Mouse (Mus musculus) CH12.LX (cell line): ENCODE measurements at regions not wholly inside any gene's neighbourhood (a gene's known extent, or its start where the extent isn't known, plus 50 kb on each side); places are given as distances from the start of the nearest gene placed in this dataset.

ENCODE experiments used
- DNase-seq: peaks from one replicate; pipeline ENCODE4 v3.0.0-alpha.2; 2013; ENCODE audit errors: extremely low read depth
- H3K27ac ChIP-seq: 2 replicates; pipeline ENCODE4 v1.5.1; 2012; ENCODE audit warnings: low read depth, mild to moderate bottlenecking, control low read depth, moderate library complexity; ENCODE audit not compliant: insufficient read depth
- H3K27me3 ChIP-seq: replicated peaks from 2 replicates; pipeline ENCODE3; 2012; ENCODE audit warnings: inconsistent platforms
- H3K36me3 ChIP-seq, 2 experiments: replicated peaks in 1 of 2; 2 replicates each; pipeline versions ENCODE3 to v1.6.1; 2012; ENCODE audit warnings: inconsistent platforms in 1 of 2, low read length in 1 of 2, mild to moderate bottlenecking in 1 of 2, mixed read lengths in 1 of 2, moderate library complexity in 1 of 2; ENCODE audit not compliant: control insufficient read depth in 1 of 2, insufficient read depth in 1 of 2
- H3K4me1 ChIP-seq, 2 experiments: 2 replicates each; pipeline ENCODE4 v1.6.1; 2012; ENCODE audit warnings: inconsistent platforms in 1 of 2, moderate library complexity in 1 of 2; ENCODE audit not compliant: insufficient read depth in 2 of 2, control insufficient read depth in 1 of 2
- H3K4me2 ChIP-seq: 2 replicates; pipeline ENCODE4 v1.6.1; 2012; ENCODE audit warnings: low read depth, mild to moderate bottlenecking, control low read depth; ENCODE audit not compliant: poor library complexity, insufficient read depth, severe bottlenecking
- H3K4me3 ChIP-seq, 3 experiments: fragments of 150-350 bp in 1 of 3; sonication (generic) in 1 of 3; replicated peaks in 1 of 3; 2 replicates each; pipeline versions ENCODE3 to v1.5.1; 2011 to 2012; ENCODE audit warnings: low read depth in 2 of 3, low read length in 2 of 3, mild to moderate bottlenecking in 2 of 3, moderate library complexity in 2 of 3, control low read depth in 1 of 3, improper control_type of control experiment in 1 of 3, inconsistent platforms in 1 of 3, mixed read lengths in 1 of 3; ENCODE audit not compliant: poor library complexity in 1 of 3
- H3K79me2 ChIP-seq: replicated peaks from 2 replicates; pipeline ENCODE4 v1.6.1; 2012; ENCODE audit warnings: mild to moderate bottlenecking, moderate library complexity; ENCODE audit not compliant: control insufficient read depth, poor library complexity, insufficient read depth, severe bottlenecking; ENCODE audit errors: extremely low read depth
- H3K9ac ChIP-seq: 2 replicates; pipeline ENCODE4 v1.6.1; 2012; ENCODE audit warnings: low read depth, mild to moderate bottlenecking, control low read depth, moderate library complexity; ENCODE audit not compliant: insufficient read depth
- H3K9me3 ChIP-seq: replicated peaks from 2 replicates; pipeline ENCODE3; 2012; ENCODE audit warnings: low read length, inconsistent platforms, mixed read lengths
- BHLHE40 ChIP-seq: IDR thresholded peaks from 2 replicates; pipeline ENCODE4 v1.6.1; 2011; ENCODE audit warnings: mild to moderate bottlenecking, low read depth, low read length, improper control_type of control experiment
- CHD1 ChIP-seq: IDR thresholded peaks from 2 replicates; pipeline ENCODE4 v1.6.1; 2012; ENCODE audit warnings: low read depth, low read length, improper control_type of control experiment, inconsistent platforms
- CTCF ChIP-seq, 2 experiments: IDR thresholded peaks in 1 of 2; conservative IDR thresholded peaks in 1 of 2; 2 replicates each; pipeline ENCODE4 v1.5.1; 2011 to 2012; ENCODE audit warnings: low read depth in 2 of 2, low read length in 2 of 2, improper control_type of control experiment in 1 of 2, inconsistent platforms in 1 of 2, mild to moderate bottlenecking in 1 of 2, moderate library complexity in 1 of 2
- ELF1 ChIP-seq: IDR thresholded peaks from 2 replicates; pipeline ENCODE4 v1.6.1; 2014; ENCODE audit warnings: low read depth, mild to moderate bottlenecking, inconsistent platforms, low read length, improper control_type of control experiment
- ETS1 ChIP-seq: conservative IDR thresholded peaks from 2 replicates; pipeline ENCODE4 v1.6.1; 2012; ENCODE audit warnings: low read depth, mild to moderate bottlenecking, inconsistent platforms, low read length, improper control_type of control experiment, moderate library complexity
- HCFC1 ChIP-seq: IDR thresholded peaks from 2 replicates; pipeline ENCODE4 v1.6.1; 2012; ENCODE audit warnings: low read depth, mild to moderate bottlenecking, inconsistent platforms, low read length, improper control_type of control experiment
- JUN ChIP-seq: IDR thresholded peaks from 2 replicates; pipeline ENCODE4 v1.6.1; 2011; ENCODE audit warnings: low read depth, mild to moderate bottlenecking, low read length, improper control_type of control experiment, moderate library complexity; ENCODE audit not compliant: insufficient read depth
- MAFK ChIP-seq: IDR thresholded peaks from 2 replicates; pipeline ENCODE4 v1.6.1; 2011; ENCODE audit warnings: low read length, improper control_type of control experiment; ENCODE audit not compliant: insufficient replicate concordance
- MEF2A ChIP-seq: IDR thresholded peaks from 2 replicates; pipeline ENCODE4 v1.6.1; 2014; ENCODE audit warnings: low read depth, mild to moderate bottlenecking, inconsistent platforms, low read length, improper control_type of control experiment, borderline replicate concordance
- MYC ChIP-seq: IDR thresholded peaks from 2 replicates; pipeline ENCODE4 v1.6.1; 2011; ENCODE audit warnings: low read depth, mild to moderate bottlenecking, improper control_type of control experiment, low read length
- PAX5 ChIP-seq: IDR thresholded peaks from 2 replicates; pipeline ENCODE4 v1.6.1; 2012; ENCODE audit warnings: low read length, inconsistent platforms, mixed read lengths
- POLR2A ChIP-seq: IDR thresholded peaks from 2 replicates; pipeline ENCODE4 v1.6.1; 2011; ENCODE audit warnings: low read depth, mild to moderate bottlenecking, improper control_type of control experiment, low read length
- RCOR1 ChIP-seq: conservative IDR thresholded peaks from 2 replicates; pipeline ENCODE4 v1.6.1; 2012; ENCODE audit warnings: low read depth, mild to moderate bottlenecking, inconsistent platforms, low read length, improper control_type of control experiment
- TBP ChIP-seq: conservative IDR thresholded peaks from 2 replicates; pipeline ENCODE4 v1.6.1; 2011; ENCODE audit warnings: low read depth, low read length, improper control_type of control experiment
- USF2 ChIP-seq: conservative IDR thresholded peaks from 2 replicates; pipeline ENCODE4 v1.6.1; 2011; ENCODE audit warnings: low read depth, low read length, improper control_type of control experiment
- ZMIZ1 ChIP-seq: IDR thresholded peaks from 2 replicates; pipeline ENCODE4 v1.6.1; 2012; ENCODE audit warnings: low read depth, mild to moderate bottlenecking, inconsistent platforms, low read length, improper control_type of control experiment
- ZNF384 ChIP-seq: IDR thresholded peaks from 2 replicates; pipeline ENCODE4 v1.6.1; 2012; ENCODE audit warnings: low read depth, low read length, improper control_type of control experiment, inconsistent platforms
- dilution Hi-C: fragments of 300-500 bp; cut with MboI; formaldehyde crosslinking; loops from 2 replicates; pipeline ENCODE4 v1.14.3; 2020; ENCODE audit warnings: low sequenced_read_pairs; ENCODE audit not compliant: extremely low pct_unique_long_range_greater_than_20kb, extremely low pct_ligation_motif_present
- in situ Hi-C: fragments of 300-500 bp; cut with MboI; formaldehyde crosslinking; loops from 3 replicates; pipeline ENCODE4 v1.14.3; 2019; ENCODE audit warnings: low sequenced_read_pairs, low pct_ligation_motif_present, low pct_unique_long_range_greater_than_20kb, mixed read lengths

- in situ Hi-C loops (loop anchor here (25.0 kb wide), 1 partner anchor 103 kb away; the partner anchor contains the start of genes Nup62cl and Pih1h3b), dilution Hi-C loops (no loop called here)
- no peaks in the 10 kb centered on the region for H3K36me3 ChIP-seq
- H3K4me3 ChIP-seq: no peak overlapping the region
- H3K27me3 ChIP-seq: no peaks in the 10 kb centered on the region
- H3K79me2 ChIP-seq: no peaks in the 10 kb centered on the region
- H3K4me2 ChIP-seq: no peak overlapping the region; the same call in 1 of the 2 replicates
- H3K27ac ChIP-seq: peak overlapping the region; percentile 81
- no peaks in the 10 kb centered on the region for H3K9me3 ChIP-seq
- DNase-seq: peak; percentile 64
- peak overlapping the region; percentile 35; the same call in 1 of the 2 replicates for H3K9ac ChIP-seq
- peak; percentile 84 for TF ChIP-seq MEF2A
- TF ChIP-seq ZNF384: peak; percentile 66; the same call in 1 of the 2 replicates
- no peak for TF ChIP-seq BHLHE40
- peak; percentile 90 for TF ChIP-seq TBP
- TF ChIP-seq ELF1: 0 out of 2 replicates have a peak, but pooled peaks have one; percentile 34
- TF ChIP-seq JUN: peak; percentile 82
- TF ChIP-seq PAX5: no peak
- peak; percentile 41; the same call in 1 of the 2 replicates for TF ChIP-seq ETS1
- TF ChIP-seq POLR2A: peak; percentile 64; the same call in 1 of the 2 replicates
- no peak for TF ChIP-seq ZMIZ1
- H3K4me1 ChIP-seq: peaks cover 7 to 28% of the 10 kb centered on the region in 2 experiments
Observed at GRCm38 (mm10) chrX:140164859-140165258, 102.2 kb downstream of the Pih1h3b start.

GRCm38 (mm10) chrX:140165966-140166365 is 103.3 kb downstream of the Pih1h3b start:
- Histone ChIP-seq H3K79me2 (no peaks in the 10 kb centered on the region), H3K36me3 (no peaks in the 10 kb centered on the region), H3K4me3 (no peak overlapping the region), H3K9ac (peak overlapping the region; percentile 27; the same call in 1 of the 2 replicates), H3K4me2 (no peak overlapping the region), H3K4me1 (peaks cover 7 to 28% of the 10 kb centered on the region in 2 experiments), H3K27me3 (no peaks in the 10 kb centered on the region), H3K27ac (peak overlapping the region; percentile 15; the same call in 1 of the 2 replicates), H3K9me3 (no peaks in the 10 kb centered on the region)
- DNase-seq: peak; percentile 6
- in situ Hi-C loops: loop anchor here (25.0 kb wide), 1 partner anchor 104 kb away; the partner anchor contains the start of genes Nup62cl and Pih1h3b
- TF ChIP-seq USF2 (no peak), MEF2A (no peak), CTCF (conservative IDR thresholded peaks at IDR 0.05 in 1 of 2, IDR thresholded peaks at IDR 0.05 in 1 of 2; ENCODE audit: low read depth in 2 of 2, low read length in 2 of 2) (no peak), CHD1 (no peak), HCFC1 (no peak), MYC (no peak), RCOR1 (no peak), MAFK (no peak)
- dilution Hi-C loops: no loop called here
